Mouse (Mus musculus) T-helper 17 cell (primary cell): ENCODE measurements at regions not wholly inside any gene's neighbourhood (a gene's known extent, or its start where the extent isn't known, plus 50 kb on each side); places are given as distances from the start of the nearest gene placed in this dataset.

Experiments used
- in situ Hi-C, 2 experiments: fragments of 300-600 bp; cut with MboI, MseI; formaldehyde crosslinking; loops; 1 replicate in 1 of 2; 2 replicates in 1 of 2; pipeline ENCODE4 v1.15.1; 2025; ENCODE audit warnings: high pct_unique_total_duplicates in 2 of 2

- in situ Hi-C loops: no loop called here
Measured at GRCm38 (mm10) chr7:83020584-83020983, 153.5 kb downstream of the Mex3b start.

DNA sequence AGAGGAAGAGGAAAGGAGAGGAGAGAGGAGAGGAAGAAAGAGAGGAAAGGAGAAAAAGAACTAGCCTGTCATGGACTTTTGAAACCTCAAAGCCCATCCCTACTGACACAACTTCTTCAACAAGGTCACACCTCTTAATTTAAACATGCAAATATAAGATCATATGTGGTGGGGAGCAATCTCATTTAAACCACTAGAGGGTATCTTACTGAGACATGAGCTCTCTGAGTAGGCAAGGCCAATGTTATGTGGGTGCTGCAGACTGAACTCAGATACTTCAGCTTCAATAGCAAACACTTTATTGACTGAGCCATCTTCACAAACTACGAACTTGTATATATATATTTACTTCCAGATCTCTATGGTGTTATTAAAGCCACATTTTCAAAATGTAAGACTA is 156.9 kb downstream of the Mex3b start:
- in situ Hi-C loops: no loop called here

- in situ Hi-C loops: no loop called here
Measured at GRCm38 (mm10) chr7:83031101-83031500, 164.0 kb downstream of the Mex3b start.

- in situ Hi-C loops: no loop called here
Measured at GRCm38 (mm10) chr7:83032025-83032424, 164.9 kb downstream of the Mex3b start.

- in situ Hi-C loops: no loop called here
Measured at GRCm38 (mm10) chr7:83032924-83033323, 165.8 kb downstream of the Mex3b start.

- in situ Hi-C loops: no loop called here
Measured at GRCm38 (mm10) chr7:83035190-83035589, 168.1 kb downstream of the Mex3b start.

GRCm38 (mm10) chr7:83036397-83036796 is 169.3 kb downstream of the Mex3b start:
- in situ Hi-C loops: no loop called here

DNA sequence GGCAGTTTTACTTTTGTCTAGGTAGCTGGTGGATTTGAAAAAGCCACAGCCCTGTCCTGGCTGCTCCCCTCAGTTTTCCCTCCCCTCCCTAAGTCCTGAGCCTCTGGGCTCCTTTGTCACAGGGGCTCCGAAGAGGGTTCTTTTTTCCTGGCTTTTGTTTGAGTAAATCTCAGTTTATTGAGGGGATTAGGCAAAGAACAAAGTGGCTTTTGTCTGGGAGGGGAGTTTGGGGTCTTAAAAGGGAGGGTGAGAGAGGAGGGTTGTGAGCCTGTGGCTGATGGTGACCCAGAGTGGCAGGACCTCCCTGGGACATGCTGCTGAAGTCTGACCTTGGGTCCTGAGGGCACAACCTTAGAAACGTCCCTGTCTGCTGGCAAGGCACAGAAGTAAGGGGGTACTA is 170.0 kb downstream of the Mex3b start:
- in situ Hi-C loops: no loop called here

GRCm38 (mm10) chr7:83037714-83038113 is 170.6 kb downstream of the Mex3b start:
- in situ Hi-C loops: no loop called here

- in situ Hi-C loops: no loop called here
Measured at GRCm38 (mm10) chr7:83043746-83044145, 176.6 kb downstream of the Mex3b start.

DNA sequence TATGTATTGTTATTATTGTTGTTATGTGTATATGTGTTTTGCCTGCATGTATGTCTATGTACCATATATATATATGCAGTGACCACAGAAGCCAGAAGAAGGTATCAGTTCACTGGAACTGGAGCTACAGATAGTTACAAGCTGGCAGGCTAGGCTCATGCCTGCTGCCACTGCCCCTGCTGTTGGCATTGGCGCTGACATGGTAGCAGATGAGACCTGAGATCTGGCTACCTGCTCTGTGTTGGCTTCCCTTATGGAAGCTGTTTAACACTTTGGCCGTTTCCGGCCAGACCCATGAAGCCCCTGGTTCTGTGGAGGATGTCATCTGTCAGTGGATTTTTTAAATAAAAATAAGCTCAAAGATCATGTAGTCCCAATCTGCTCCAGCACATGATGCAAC is 178.1 kb downstream of the Mex3b start:
- in situ Hi-C loops: no loop called here

GRCm38 (mm10) chr7:83050011-83050410 is 182.9 kb downstream of the Mex3b start:
- in situ Hi-C loops: no loop called here

GRCm38 (mm10) chr7:83050833-83051497 is 183.8 kb downstream of the Mex3b start:
- in situ Hi-C loops: no loop called here

GRCm38 (mm10) chr7:83056101-83056935 is 189.2 kb downstream of the Mex3b start:
- in situ Hi-C loops: no loop called here

GRCm38 (mm10) chr7:83060318-83060717 is 193.2 kb downstream of the Mex3b start:
- in situ Hi-C loops: no loop called here

- in situ Hi-C loops: no loop called here
Measured at GRCm38 (mm10) chr7:83060733-83061132, 193.6 kb downstream of the Mex3b start.

DNA sequence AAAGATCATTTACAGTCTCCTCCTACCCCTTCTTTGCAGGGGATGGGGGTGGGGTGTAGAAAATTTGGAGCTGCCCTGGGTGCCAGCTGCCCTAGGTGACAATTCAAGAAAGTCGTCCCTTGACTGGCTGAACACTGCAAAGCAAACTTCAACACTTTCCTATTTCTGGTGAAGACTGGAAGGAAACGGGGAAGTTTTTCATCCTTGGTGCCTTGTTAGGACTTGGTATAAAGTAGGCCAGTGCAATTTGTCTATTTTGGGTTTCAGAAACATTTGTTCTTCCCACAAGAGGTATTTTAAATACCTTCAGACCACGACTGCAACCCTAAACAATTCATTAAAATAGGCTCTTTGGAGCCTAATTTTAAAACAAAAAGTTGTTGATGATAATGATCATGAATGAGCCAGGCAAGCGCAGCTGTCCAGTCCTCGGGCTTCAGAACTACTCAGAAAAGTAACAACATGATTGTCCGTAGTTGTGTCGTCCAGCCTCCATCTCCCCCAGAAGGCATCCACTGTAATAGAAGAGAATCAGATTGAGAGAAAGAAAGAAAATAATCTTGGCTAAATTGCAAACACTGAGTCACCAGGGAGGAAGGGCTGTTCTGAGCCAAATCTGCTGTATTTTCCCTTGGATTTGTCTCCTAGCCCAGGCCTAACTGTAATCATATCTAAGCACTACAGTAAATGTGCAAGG is 194.2 kb downstream of the Mex3b start:
- in situ Hi-C loops: no loop called here

DNA sequence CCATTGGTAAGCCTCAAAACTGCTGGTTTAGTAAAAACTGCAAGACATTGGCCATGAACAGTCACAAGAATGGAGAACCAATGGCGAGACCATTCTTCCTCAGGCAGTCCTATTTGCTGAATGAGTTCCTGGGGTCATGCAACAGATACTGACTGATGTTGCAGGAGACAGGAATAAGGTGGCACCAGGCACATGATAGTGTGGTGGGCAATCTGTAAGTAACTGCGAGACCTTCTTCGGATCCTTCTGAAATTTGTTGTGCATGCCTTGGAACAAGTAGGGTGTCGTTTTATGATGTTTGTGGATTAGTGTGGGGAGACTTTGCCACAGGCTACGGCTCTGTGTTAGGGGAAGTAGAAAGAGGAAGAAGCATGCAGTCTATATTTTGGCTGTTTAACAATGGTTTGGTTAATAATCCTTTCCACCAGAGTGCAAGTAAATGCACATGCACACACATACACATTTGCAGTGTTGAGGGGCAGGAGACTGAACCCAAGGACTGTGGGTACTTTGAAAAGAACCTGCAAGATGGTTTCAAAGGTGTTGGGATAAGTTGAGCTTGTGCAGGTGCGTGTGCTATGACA is 194.9 kb downstream of the Mex3b start:
- in situ Hi-C loops: no loop called here

GRCm38 (mm10) chr7:83063559-83063958 is 196.4 kb downstream of the Mex3b start:
- in situ Hi-C loops: no loop called here

- in situ Hi-C loops: no loop called here
Measured at GRCm38 (mm10) chr7:83065341-83065740, 198.2 kb downstream of the Mex3b start.

DNA sequence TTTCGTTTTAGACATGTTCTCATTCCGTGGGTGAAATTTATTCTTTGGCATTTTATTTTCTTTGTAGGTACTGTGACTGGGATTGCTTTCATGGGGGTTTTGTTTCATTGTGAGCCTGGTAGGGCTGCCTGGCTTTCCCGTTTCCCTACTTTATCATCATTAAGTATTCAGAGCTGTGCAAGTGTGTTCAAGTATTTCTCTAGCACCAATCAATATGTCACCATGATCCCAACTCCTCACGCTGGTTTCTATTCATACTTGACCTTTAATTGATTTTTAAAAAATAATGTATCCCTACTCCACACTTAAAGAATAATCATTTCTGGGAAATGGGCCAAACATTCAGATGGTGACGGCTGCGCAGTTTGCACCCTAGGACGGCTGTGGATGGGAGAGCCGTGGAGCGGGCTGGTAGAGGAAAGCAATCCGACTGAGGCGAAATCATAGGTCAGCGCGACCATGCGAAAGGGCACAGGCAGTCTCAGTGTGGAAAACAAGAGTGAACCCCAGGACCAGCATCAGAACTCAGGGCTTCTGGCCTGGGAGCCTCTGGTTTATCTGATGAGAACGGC is 207.4 kb downstream of the Mex3b start:
- in situ Hi-C loops: no loop called here
